Mouse (Mus musculus) heart, postnatal 0 days (tissue): ENCODE results near the gene Nkpd1. TPM values are rescaled to one million over a fixed set of nuclear protein-coding genes. Genes with fewer than 3 reads are reported as not detected.
"Not testable (repeated sequence)": the region's sequence is repeated elsewhere in the genome, so short reads cannot be mapped to it uniquely, and the experiment has no call there.

Experiments
- ATAC-seq: fragments of 200-750 bp; cut with Nextera tagmentation; 2 replicates; pipeline ENCODE4 v1.8.0; 2017; ENCODE audit warnings: low read depth, moderate number of reproducible peaks, moderate library complexity; ENCODE audit not compliant: insufficient read depth
- DNase-seq: peaks from one replicate; pipeline ENCODE4 v3.0.0-alpha.2; 2016; ENCODE audit warnings: low spot score
- H3K27ac ChIP-seq: fragments of 300-500 bp; sonication (generic); 2 replicates; pipeline ENCODE4 v1.5.1; 2014; ENCODE audit warnings: low read depth, mild to moderate bottlenecking
- H3K27me3 ChIP-seq: fragments of 300-500 bp; sonication (generic); 2 replicates; pipeline ENCODE4 v1.6.1; 2014; ENCODE audit warnings: low read length, mixed read lengths; ENCODE audit not compliant: control insufficient read depth, insufficient read depth
- H3K36me3 ChIP-seq: fragments of 300-500 bp; sonication (generic); replicated peaks from 2 replicates; pipeline ENCODE4 v1.6.1; 2014; ENCODE audit warnings: low read length, mixed read lengths; ENCODE audit not compliant: control insufficient read depth, insufficient read depth
- H3K4me1 ChIP-seq: fragments of 300-500 bp; sonication (generic); 2 replicates; pipeline ENCODE4 v1.6.1; 2014; ENCODE audit warnings: antibody characterized with exemption; ENCODE audit not compliant: control insufficient read depth, insufficient read depth
- H3K4me2 ChIP-seq: fragments of 300-500 bp; sonication (generic); 2 replicates; pipeline ENCODE4 v1.6.1; 2014; ENCODE audit warnings: low read depth, mild to moderate bottlenecking, low read length, moderate library complexity
- H3K4me3 ChIP-seq: fragments of 300-500 bp; sonication (generic); 2 replicates; pipeline ENCODE4 v1.5.1; 2014; ENCODE audit warnings: low read depth, low read length
- H3K9ac ChIP-seq: fragments of 300-500 bp; sonication (generic); replicated peaks from 2 replicates; pipeline ENCODE4 v1.6.1; 2014; ENCODE audit warnings: low read depth, low read length, mixed read lengths
- H3K9me3 ChIP-seq: fragments of 300-500 bp; sonication (generic); replicated peaks from 2 replicates; pipeline ENCODE4 v1.6.1; 2016; ENCODE audit warnings: low read length; ENCODE audit not compliant: control insufficient read depth
- CTCF ChIP-seq: IDR thresholded peaks from 2 replicates; pipeline ENCODE4 v1.5.1; 2016; ENCODE audit warnings: antibody characterized with exemption, control low read depth, low read depth
- EP300 ChIP-seq: IDR thresholded peaks from 2 replicates; pipeline ENCODE4 v1.6.1; 2016; ENCODE audit warnings: antibody characterized with exemption, low read depth
- WGBS: fragments of 180-500 bp; shearing (Covaris S2); extraction: QIAGEN DNeasy Blood & Tissue Kit; methylation state at CpG from one replicate; pipeline ENCODE4 v1.1.7; 2014; 5-methylcytosine and 5-hydroxymethylcytosine counted together
- polyA plus RNA-seq: library from polyadenylated mRNA; unstranded; fragments of >200 nt; fragmentation: Nextera tagmentation; extraction: Ambion mirVana; gene quantifications from 2 replicates; pipeline ENCODE4 v1.2.1, GENCODE M21; 2015
- total RNA-seq: library from RNA; depleted of rRNA; stranded (reverse); fragments of >200 nt; gene quantifications from 2 replicates; pipeline ENCODE4 v1.2.3, GENCODE M21; 2014; ENCODE audit warnings: low replicate concordance

Gene Nkpd1
- total and polyA plus RNA-seq, 2 experiments from 2014 or later, result not detected

GRCm38 (mm10) chr7:19506969-19507611 lies 10.5 kb upstream of the Nkpd1 start:
- Histone ChIP-seq H3K36me3 (no peaks in the 10 kb centered on the region), H3K4me2 (peak overlapping the region; percentile 76), H3K27ac (no peak overlapping the region), H3K4me1 (peaks cover 17% of the 10 kb centered on the region; the same call in 1 of the 2 replicates), H3K9ac (peak overlapping the region; percentile 53), H3K4me3 (peak overlapping the region; percentile 62), H3K27me3 (no peaks in the 10 kb centered on the region), H3K9me3 (no peaks in the 10 kb centered on the region)
- no peak for ATAC-seq
- WGBS, result 4% methylated on average over 66 of the region's 71 CpGs
- TF ChIP-seq EP300, result no peak
- no peak for TF ChIP-seq CTCF
- no peak for DNase-seq

GRCm38 (mm10) chr7:19507612-19507981 lies 10.0 kb upstream of the Nkpd1 start:
- Histone ChIP-seq H3K27me3 (no peaks in the 10 kb centered on the region), H3K36me3 (no peaks in the 10 kb centered on the region), H3K9me3 (no peaks in the 10 kb centered on the region), H3K9ac (peak overlapping the region; percentile 53), H3K27ac (peak overlapping the region; percentile 76; the same call in 1 of the 2 replicates), H3K4me3 (peak overlapping the region; percentile 62), H3K4me2 (peak overlapping the region; percentile 76), H3K4me1 (peaks cover 17% of the 10 kb centered on the region; the same call in 1 of the 2 replicates)
- DNase-seq (no peak), ATAC-seq (no peak)
- WGBS, result 4% methylated on average over 18 of the region's 18 CpGs
- TF ChIP-seq CTCF (no peak), EP300 (no peak)

- peak; percentile 95 for ATAC-seq
- peak; percentile 93 for DNase-seq
- H3K4me2 ChIP-seq, result peak within 1 kb of the TSS; percentile 76
- H3K36me3 ChIP-seq, result no peaks in the 10 kb centered on the region
- no peaks in the 10 kb centered on the region for H3K27me3 ChIP-seq
- H3K4me1 ChIP-seq, result peaks cover 17% of the 10 kb centered on the region; the same call in 1 of the 2 replicates
- H3K27ac ChIP-seq, result peak within 1 kb of the TSS; percentile 76
- peak within 1 kb of the TSS; percentile 61 for H3K9ac ChIP-seq
- under 1% methylated on average over 56 of the region's 56 CpGs for WGBS
- peak within 1 kb of the TSS; percentile 62 for H3K4me3 ChIP-seq
- no peaks in the 10 kb centered on the region for H3K9me3 ChIP-seq
- peak; percentile 2; the same call in 1 of the 2 replicates for TF ChIP-seq EP300
- TF ChIP-seq CTCF, result no peak
Observed at GRCm38 (mm10) chr7:19508150-19508923, 9.3 kb upstream of the Nkpd1 start, which contains the start of the genes Bloc1s3 and Trappc6a. Gene Bloc1s3, minus strand, starts transcription at chr7:19508367. Gene Trappc6a, plus strand, starts transcription at chr7:19508395.

- peaks cover 17% of the 10 kb centered on the region; the same call in 1 of the 2 replicates for H3K4me1 ChIP-seq
- H3K27me3 ChIP-seq, result no peaks in the 10 kb centered on the region
- H3K9me3 ChIP-seq, result no peaks in the 10 kb centered on the region
- peak overlapping the region; percentile 76 for H3K4me2 ChIP-seq
- peak overlapping the region; percentile 62 for H3K4me3 ChIP-seq
- H3K9ac ChIP-seq, result peak overlapping the region; percentile 61
- 3% methylated on average over 15 of the region's 15 CpGs for WGBS
- ATAC-seq (peak; percentile 25; the same call in 1 of the 2 replicates), DNase-seq (peak; percentile 32)
- H3K27ac ChIP-seq, result peak overlapping the region; percentile 76
- no peaks in the 10 kb centered on the region for H3K36me3 ChIP-seq
- TF ChIP-seq EP300, result no peak
- no peak for TF ChIP-seq CTCF
Observed at GRCm38 (mm10) chr7:19508924-19509568, 8.6 kb upstream of the Nkpd1 start.

GRCm38 (mm10) chr7:19509786-19510185 lies 7.9 kb upstream of the Nkpd1 start:
- no peaks in the 10 kb centered on the region for H3K9me3 ChIP-seq
- DNase-seq (no peak), ATAC-seq (no peak)
- H3K36me3 ChIP-seq, result no peaks in the 10 kb centered on the region
- no peaks in the 10 kb centered on the region for H3K27me3 ChIP-seq
- no peak overlapping the region for H3K4me3 ChIP-seq
- H3K4me1 ChIP-seq, result peaks cover 17% of the 10 kb centered on the region; the same call in 1 of the 2 replicates
- peak overlapping the region; percentile 76 for H3K27ac ChIP-seq
- H3K9ac ChIP-seq, result no peak overlapping the region
- peak overlapping the region; percentile 76; the same call in 1 of the 2 replicates for H3K4me2 ChIP-seq
- 88% methylated on average over 7 of the region's 7 CpGs for WGBS
- no peak for TF ChIP-seq CTCF
- no peak for TF ChIP-seq EP300

GRCm38 (mm10) chr7:19511934-19512333 lies 5.7 kb upstream of the Nkpd1 start:
- WGBS, result 86% methylated on average over 6 of the region's 7 CpGs
- ATAC-seq, H3K9me3 ChIP-seq, H3K27me3 ChIP-seq, H3K4me3 ChIP-seq, H3K27ac ChIP-seq, H3K9ac ChIP-seq, H3K4me2 ChIP-seq, H3K36me3 ChIP-seq, DNase-seq: not testable (repeated sequence)
- peaks cover 15% of the 10 kb centered on the region; the same call in 1 of the 2 replicates for H3K4me1 ChIP-seq
